Mouse (Mus musculus) kidney, embryonic 16.5 days (tissue): Measurements from ENCODE around the gene Ccdc180. TPM values are rescaled to one million over a fixed set of nuclear protein-coding genes. Genes with fewer than 3 reads are reported as not detected.
A peak's percentile ranks its signal among the peaks of the same experiment; 100 is the strongest.

Experiments used
- ATAC-seq: fragments of 200-750 bp; cut with Nextera tagmentation; 2 replicates; pipeline ENCODE4 v1.8.0; 2017; ENCODE audit warnings: moderate TSS enrichment; ENCODE audit not compliant: low FRiP score, low TSS enrichment
- H3K27ac ChIP-seq: fragments of 300-500 bp; sonication (generic); 2 replicates; pipeline ENCODE4 v1.5.1; 2014; ENCODE audit warnings: low read length
- H3K27me3 ChIP-seq: fragments of 300-500 bp; sonication (generic); 2 replicates; pipeline ENCODE4 v1.6.1; 2014; ENCODE audit warnings: low read length, control low read depth, mixed read lengths; ENCODE audit not compliant: insufficient read depth
- H3K36me3 ChIP-seq: fragments of 300-500 bp; sonication (generic); 2 replicates; pipeline ENCODE4 v1.6.1; 2014; ENCODE audit warnings: low read length, control low read depth, mixed read lengths; ENCODE audit not compliant: insufficient read depth
- H3K4me1 ChIP-seq: fragments of 300-500 bp; sonication (generic); 2 replicates; pipeline ENCODE4 v1.6.1; 2014; ENCODE audit warnings: low read length, control low read depth, mixed read lengths; ENCODE audit not compliant: insufficient read depth
- H3K4me2 ChIP-seq: fragments of 300-500 bp; sonication (generic); replicated peaks from 2 replicates; pipeline ENCODE4 v1.6.1; 2014; ENCODE audit warnings: low read depth, low read length
- H3K4me3 ChIP-seq: fragments of 300-500 bp; sonication (generic); 2 replicates; pipeline ENCODE4 v1.5.1; 2014; ENCODE audit warnings: mild to moderate bottlenecking, low read length
- H3K9ac ChIP-seq: fragments of 300-500 bp; sonication (generic); replicated peaks from 2 replicates; pipeline ENCODE4 v1.6.1; 2014; ENCODE audit warnings: low read length
- H3K9me3 ChIP-seq: fragments of 300-500 bp; sonication (generic); 2 replicates; pipeline ENCODE4 v1.6.1; 2016; ENCODE audit warnings: low read length, control low read depth
- WGBS: fragments of 180-500 bp; shearing (Covaris S2); extraction: QIAGEN DNeasy Blood & Tissue Kit; methylation state at CpG from one replicate; pipeline ENCODE4 v1.1.7; 2014; 5-methylcytosine and 5-hydroxymethylcytosine counted together
- polyA plus RNA-seq: library from polyadenylated mRNA; unstranded; fragments of >200 nt; fragmentation: Nextera tagmentation; extraction: Ambion mirVana; gene quantifications from 2 replicates; pipeline ENCODE4 v1.2.1, GENCODE M21; 2015

The Ccdc180 gene
- polyA plus RNA-seq, 1 experiment from 2014 or later, result 0.79 TPM

GRCm38 (mm10) chr4:45949109-45949848 lies 59.2 kb downstream of the Ccdc180 start:
- Histone ChIP-seq H3K27me3 (no peaks in the 10 kb centered on the region), H3K4me2 (no peak overlapping the region)

GRCm38 (mm10) chr4:45951830-45952229 lies 61.7 kb downstream of the Ccdc180 start:
- H3K9ac ChIP-seq, result no peak overlapping the region
- H3K4me3 ChIP-seq, result no peak overlapping the region
- ATAC-seq, result no peak

More at GRCm38 (mm10) chr4:45949109-45949848, 59.2 kb downstream of the Ccdc180 start:
- no peaks in the 10 kb centered on the region for H3K36me3 ChIP-seq
- H3K4me3 ChIP-seq, result no peak overlapping the region
- H3K4me1 ChIP-seq, result no peaks in the 10 kb centered on the region
- 72% methylated on average over 7 of the region's 7 CpGs for WGBS
- H3K9me3 ChIP-seq, result no peaks in the 10 kb centered on the region
- H3K27ac ChIP-seq, result no peak overlapping the region
- H3K9ac ChIP-seq, result no peak overlapping the region
- ATAC-seq, result 0 out of 2 replicates have a peak, but pooled peaks have one; percentile 27

GRCm38 (mm10) chr4:45953025-45953919 lies 63.2 kb downstream of the Ccdc180 start:
- ATAC-seq, result no peak
- no peak overlapping the region for H3K9ac ChIP-seq
- no peak overlapping the region for H3K27ac ChIP-seq
- no peak overlapping the region for H3K4me3 ChIP-seq
- no peaks in the 10 kb centered on the region for H3K27me3 ChIP-seq
- no peaks in the 10 kb centered on the region for H3K9me3 ChIP-seq
- 92% methylated on average over 23 of the region's 23 CpGs for WGBS
- no peaks in the 10 kb centered on the region for H3K4me1 ChIP-seq
- H3K36me3 ChIP-seq, result no peaks in the 10 kb centered on the region
- H3K4me2 ChIP-seq, result no peak overlapping the region

More at GRCm38 (mm10) chr4:45951830-45952229, 61.7 kb downstream of the Ccdc180 start:
- Histone ChIP-seq H3K4me1 (no peaks in the 10 kb centered on the region), H3K27ac (no peak overlapping the region), H3K4me2 (no peak overlapping the region), H3K9me3 (no peaks in the 10 kb centered on the region), H3K36me3 (no peaks in the 10 kb centered on the region), H3K27me3 (no peaks in the 10 kb centered on the region)
- WGBS, result 92% methylated on average over 9 of the region's 18 CpGs

- Histone ChIP-seq H3K27me3 (no peaks in the 10 kb centered on the region), H3K9ac (no peak overlapping the region), H3K4me3 (no peak overlapping the region), H3K27ac (no peak overlapping the region), H3K4me1 (no peaks in the 10 kb centered on the region), H3K4me2 (no peak overlapping the region), H3K36me3 (no peaks in the 10 kb centered on the region), H3K9me3 (no peaks in the 10 kb centered on the region)
- no peak for ATAC-seq
- whole genome bisulfite sequencing, result 87% methylated on average over 4 of the region's 4 CpGs
These were observed 65.1 kb downstream of the Ccdc180 start for GRCm38 (mm10) chr4:45955235-45955634.

DNA sequence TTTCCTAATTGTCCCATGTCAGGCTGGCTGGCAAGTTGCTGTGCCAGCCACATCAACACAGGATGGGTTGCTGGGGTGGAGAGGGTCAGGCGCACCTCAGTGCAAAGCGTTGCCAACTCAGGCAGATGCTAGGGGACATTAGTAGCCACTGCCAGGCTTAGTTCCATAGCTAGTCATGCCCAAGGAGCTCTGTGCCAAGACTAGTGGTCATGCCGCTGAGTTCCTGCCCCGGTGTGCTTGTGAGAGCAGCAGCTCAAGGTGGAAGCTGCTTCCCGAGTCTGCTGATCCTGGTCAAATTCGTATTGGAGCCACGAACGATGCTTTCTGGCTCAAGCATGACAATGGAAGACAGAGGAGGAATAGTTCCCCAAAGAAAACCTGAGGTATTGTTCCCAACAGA lies 66.0 kb downstream of the Ccdc180 start:
- Histone ChIP-seq H3K27me3 (no peaks in the 10 kb centered on the region), H3K4me3 (no peak overlapping the region), H3K9me3 (no peaks in the 10 kb centered on the region), H3K4me2 (no peak overlapping the region), H3K27ac (no peak overlapping the region), H3K36me3 (no peaks in the 10 kb centered on the region), H3K9ac (no peak overlapping the region), H3K4me1 (no peaks in the 10 kb centered on the region)
- 95% methylated on average over 8 of the region's 8 CpGs for WGBS
- no peak for ATAC-seq

DNA sequence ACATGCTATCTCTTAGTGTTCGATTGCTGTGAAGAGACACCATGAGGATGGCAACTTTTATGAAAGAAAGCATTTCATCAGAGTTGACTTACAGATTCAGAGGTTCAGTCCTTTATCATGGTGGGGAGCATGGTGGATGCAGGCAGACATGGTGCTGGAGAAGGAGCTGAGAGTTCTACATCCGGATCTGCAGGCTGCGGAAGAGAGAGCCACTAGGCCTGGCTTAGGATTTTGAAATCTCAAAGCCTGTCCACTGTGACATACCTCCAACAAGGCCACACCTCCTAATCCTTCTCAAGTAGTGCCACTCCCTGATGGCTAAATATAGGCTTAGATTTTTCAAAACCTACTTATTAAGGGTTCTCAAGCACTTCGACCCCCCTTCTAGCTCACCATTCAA lies 66.6 kb downstream of the Ccdc180 start:
- H3K4me3 ChIP-seq, result no peak overlapping the region
- 97% methylated on average over 4 of the region's 4 CpGs for WGBS
- no peak overlapping the region for H3K9ac ChIP-seq
- H3K4me2 ChIP-seq, result no peak overlapping the region
- no peaks in the 10 kb centered on the region for H3K9me3 ChIP-seq
- H3K4me1 ChIP-seq, result no peaks in the 10 kb centered on the region
- H3K36me3 ChIP-seq, result no peaks in the 10 kb centered on the region
- no peaks in the 10 kb centered on the region for H3K27me3 ChIP-seq
- ATAC-seq, result no peak
- no peak overlapping the region for H3K27ac ChIP-seq

DNA sequence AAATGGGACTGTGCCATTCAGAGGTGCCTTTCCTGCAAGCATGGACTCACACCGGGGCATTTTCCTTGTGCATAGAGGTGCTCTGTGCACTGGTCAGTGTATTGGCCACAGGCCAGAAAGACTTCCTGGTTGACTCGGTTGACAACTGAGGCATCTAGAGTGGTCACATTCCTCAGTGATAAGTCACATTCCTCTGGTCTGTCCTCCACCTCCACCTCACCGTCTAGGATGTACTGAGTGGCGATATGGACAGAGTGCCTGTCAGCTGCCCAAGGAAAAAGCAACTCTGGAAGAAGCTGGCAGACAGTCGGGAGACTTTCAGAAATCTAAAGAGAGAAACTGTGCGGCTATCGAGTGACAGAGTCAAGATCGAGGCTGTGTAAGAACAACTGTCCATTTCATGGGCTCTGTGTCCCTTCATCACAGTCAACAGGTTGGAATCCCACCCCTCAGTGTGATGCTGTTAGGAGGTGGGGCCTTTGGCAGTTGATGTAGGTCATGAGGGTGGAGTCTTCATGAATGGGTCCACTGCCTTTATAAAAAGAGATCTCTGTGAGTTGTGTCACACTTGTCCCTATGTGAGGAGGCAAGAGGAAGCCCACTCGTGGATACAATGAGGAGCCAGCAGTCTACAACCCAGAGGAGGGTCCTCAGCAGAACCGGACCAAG lies 74.8 kb downstream of the Ccdc180 start, which contains the start of gene Tdrd7:
Tdrd7 (plus strand) TSS at position 564 of the 669 bp plus-strand sequence.
- Histone ChIP-seq H3K9me3 (no peaks in the 10 kb centered on the region), H3K4me2 (peak within 1 kb of the TSS; percentile 39), H3K27ac (peak within 1 kb of the TSS; percentile 83), H3K4me1 (peaks cover 39% of the 10 kb centered on the region), H3K9ac (peak within 1 kb of the TSS; percentile 14; the same call in 1 of the 2 replicates), H3K4me3 (peak within 1 kb of the TSS; percentile 8; the same call in 1 of the 2 replicates), H3K27me3 (no peaks in the 10 kb centered on the region), H3K36me3 (no peaks in the 10 kb centered on the region)
- ATAC-seq, result peak; percentile 58
- 56% methylated on average over 10 of the region's 10 CpGs for WGBS

DNA sequence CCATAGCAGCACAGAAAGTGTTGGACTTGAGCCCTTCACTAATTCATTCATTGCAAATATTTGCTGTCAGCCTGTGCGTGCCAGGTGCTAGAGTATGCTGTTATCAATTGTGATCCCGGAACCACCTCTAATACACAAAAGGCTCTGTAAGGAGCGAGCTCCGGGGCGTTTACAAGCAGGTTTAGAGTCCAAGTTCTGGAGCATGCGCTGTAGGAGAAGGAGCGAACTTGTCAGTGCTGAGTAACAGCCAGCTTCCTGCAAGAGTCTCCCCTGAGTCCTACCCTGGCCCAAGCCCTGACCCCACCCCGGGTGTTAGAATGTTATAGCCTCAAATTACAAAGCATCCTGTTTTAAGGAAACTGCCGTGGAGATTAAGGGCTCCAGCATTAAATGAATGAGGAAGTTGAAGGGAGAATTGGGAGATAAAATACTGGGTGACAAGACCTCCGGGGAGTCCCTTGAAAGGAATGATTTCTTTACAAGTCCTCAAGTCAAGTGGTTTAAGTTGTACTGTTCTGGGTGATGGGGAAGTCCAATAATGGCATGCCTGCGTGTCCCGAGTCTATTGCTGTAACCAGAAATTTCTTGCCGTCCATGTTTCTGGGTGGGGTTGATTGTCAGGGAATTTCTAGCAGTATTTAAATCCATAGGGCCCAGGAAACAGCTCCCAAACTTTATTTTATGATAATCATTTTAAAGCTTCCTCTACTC lies 75.8 kb downstream of the Ccdc180 start:
- Histone ChIP-seq H3K4me3 (peak overlapping the region; percentile 8; the same call in 1 of the 2 replicates), H3K27me3 (no peaks in the 10 kb centered on the region), H3K27ac (peak overlapping the region; percentile 83), H3K4me2 (peak overlapping the region; percentile 39), H3K4me1 (peaks cover 39% of the 10 kb centered on the region), H3K9me3 (no peaks in the 10 kb centered on the region), H3K36me3 (no peaks in the 10 kb centered on the region), H3K9ac (peak overlapping the region; percentile 14; the same call in 1 of the 2 replicates)
- WGBS, result 15% methylated on average over 13 of the region's 13 CpGs
- peak; percentile 71; the same call in 1 of the 2 replicates for ATAC-seq

DNA sequence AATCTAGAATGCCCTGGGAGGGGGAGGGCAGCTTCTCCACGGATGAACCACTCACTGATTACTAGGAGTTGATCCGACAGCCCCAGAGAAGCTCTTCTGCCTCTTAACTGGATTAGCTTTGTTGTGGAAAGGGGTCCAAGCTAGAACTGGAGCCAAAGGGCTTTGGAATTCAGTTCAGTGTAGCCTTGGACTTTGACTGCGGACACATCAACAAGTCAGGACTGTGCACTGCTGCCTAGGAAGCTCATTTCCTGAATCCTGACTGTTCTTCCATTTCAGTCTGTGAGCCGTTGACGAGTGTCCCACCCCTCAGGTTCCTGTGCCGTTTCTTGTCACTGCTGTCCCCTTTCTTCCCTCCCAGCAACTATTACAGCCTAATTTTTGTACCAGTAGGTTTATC lies 76.6 kb downstream of the Ccdc180 start:
- 12% methylated on average over 6 of the region's 6 CpGs for WGBS
- Histone ChIP-seq H3K9me3 (no peaks in the 10 kb centered on the region), H3K4me1 (peaks cover 39% of the 10 kb centered on the region), H3K4me3 (no peak overlapping the region), H3K9ac (peak overlapping the region; percentile 37; the same call in 1 of the 2 replicates), H3K27me3 (no peaks in the 10 kb centered on the region), H3K4me2 (no peak overlapping the region), H3K36me3 (no peaks in the 10 kb centered on the region), H3K27ac (peak overlapping the region; percentile 83)
- ATAC-seq, result 0 out of 2 replicates have a peak, but pooled peaks have one; percentile 21
